Mouse (Mus musculus) limb, embryonic 15.5 days (tissue): ENCODE measurements at regions not wholly inside any gene's neighbourhood (a gene's known extent, or its start where the extent isn't known, plus 50 kb on each side); places are given as distances from the start of the nearest gene placed in this dataset.
A peak's percentile ranks its signal among the peaks of the same experiment; 100 is the strongest.

ENCODE experiments used
- ATAC-seq: fragments of 200-750 bp; cut with Nextera tagmentation; 2 replicates; pipeline ENCODE4 v1.8.0; 2017; ENCODE audit warnings: low read depth, moderate TSS enrichment; ENCODE audit not compliant: insufficient number of reproducible peaks, low FRiP score, low TSS enrichment
- H3K27ac ChIP-seq: fragments of 300-500 bp; sonication (generic); 2 replicates; pipeline ENCODE4 v1.5.1; 2015; ENCODE audit warnings: moderate library complexity, mild to moderate bottlenecking, inconsistent platforms
- H3K27me3 ChIP-seq: fragments of 300-500 bp; sonication (generic); 2 replicates; pipeline ENCODE4 v1.6.1; 2015; ENCODE audit warnings: inconsistent platforms
- H3K36me3 ChIP-seq: fragments of 300-500 bp; sonication (generic); 2 replicates; pipeline ENCODE4 v1.6.1; 2015; ENCODE audit warnings: inconsistent platforms
- H3K4me1 ChIP-seq: fragments of 300-500 bp; sonication (generic); 2 replicates; pipeline ENCODE4 v1.6.1; 2015; ENCODE audit warnings: inconsistent platforms
- H3K4me2 ChIP-seq: fragments of 300-500 bp; sonication (generic); 2 replicates; pipeline ENCODE4 v1.6.1; 2015; ENCODE audit warnings: mild to moderate bottlenecking, inconsistent platforms
- H3K4me3 ChIP-seq: fragments of 300-500 bp; sonication (generic); 2 replicates; pipeline ENCODE4 v1.5.1; 2015; ENCODE audit warnings: mild to moderate bottlenecking, inconsistent platforms
- H3K9ac ChIP-seq: fragments of 300-500 bp; sonication (generic); 2 replicates; pipeline ENCODE4 v1.6.1; 2015; ENCODE audit warnings: inconsistent platforms
- H3K9me3 ChIP-seq: fragments of 300-500 bp; sonication (generic); 2 replicates; pipeline ENCODE4 v1.6.1; 2016; ENCODE audit warnings: inconsistent platforms
- WGBS: fragments of 180-500 bp; shearing (Covaris S2); methylation state at CpG from one replicate; pipeline ENCODE4 v1.1.7; 2015; 5-methylcytosine and 5-hydroxymethylcytosine counted together

GRCm38 (mm10) chr2:48373086-48373485, 440.8 kb upstream of the Acvr2a start:
- H3K9ac ChIP-seq = no peak overlapping the region
- no peaks in the 10 kb centered on the region for H3K4me1 ChIP-seq
- no peak overlapping the region for H3K4me2 ChIP-seq
- H3K4me3 ChIP-seq = no peak overlapping the region
- no peaks in the 10 kb centered on the region for H3K27me3 ChIP-seq
- no peak for ATAC-seq
- no peaks in the 10 kb centered on the region for H3K36me3 ChIP-seq
- no peaks in the 10 kb centered on the region for H3K9me3 ChIP-seq
- H3K27ac ChIP-seq = no peak overlapping the region

DNA sequence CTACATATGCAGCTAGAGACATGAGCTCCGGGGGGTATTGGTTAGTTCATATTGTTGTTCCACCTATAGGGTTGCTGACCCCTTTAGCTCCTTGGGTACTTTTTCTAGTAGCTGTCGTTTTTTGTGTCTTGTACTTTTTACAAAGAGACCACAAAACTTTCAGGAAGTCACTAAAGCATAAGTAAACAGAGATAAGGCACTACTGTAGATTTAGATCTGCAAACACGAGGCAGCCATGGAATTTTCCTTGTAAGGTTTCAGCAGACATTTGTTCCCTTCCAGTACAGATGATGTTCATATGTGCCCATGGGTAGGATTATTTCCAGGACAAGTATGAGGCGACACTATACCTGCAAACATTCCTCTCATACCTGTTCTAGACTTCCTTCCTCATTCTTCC, 439.6 kb upstream of the Acvr2a start:
- no peaks in the 10 kb centered on the region for H3K27me3 ChIP-seq
- H3K9me3 ChIP-seq = no peaks in the 10 kb centered on the region
- no peak overlapping the region for H3K4me3 ChIP-seq
- no peak overlapping the region for H3K9ac ChIP-seq
- WGBS = 73% methylated on average over 4 of the region's 4 CpGs
- H3K27ac ChIP-seq = no peak overlapping the region
- H3K36me3 ChIP-seq = no peaks in the 10 kb centered on the region
- H3K4me1 ChIP-seq = no peaks in the 10 kb centered on the region
- no peak overlapping the region for H3K4me2 ChIP-seq
- no peak for ATAC-seq

- ATAC-seq = no peak
- H3K4me2 ChIP-seq = no peak overlapping the region
- H3K4me3 ChIP-seq = no peak overlapping the region
- H3K27ac ChIP-seq = no peak overlapping the region
- WGBS = 67% methylated on average over 1 of the region's 1 CpGs
- H3K9ac ChIP-seq = no peak overlapping the region
- H3K36me3 ChIP-seq = no peaks in the 10 kb centered on the region
- no peaks in the 10 kb centered on the region for H3K27me3 ChIP-seq
- H3K9me3 ChIP-seq = no peaks in the 10 kb centered on the region
- H3K4me1 ChIP-seq = no peaks in the 10 kb centered on the region
These were observed 435.7 kb upstream of the Acvr2a start for GRCm38 (mm10) chr2:48378160-48378559.

DNA sequence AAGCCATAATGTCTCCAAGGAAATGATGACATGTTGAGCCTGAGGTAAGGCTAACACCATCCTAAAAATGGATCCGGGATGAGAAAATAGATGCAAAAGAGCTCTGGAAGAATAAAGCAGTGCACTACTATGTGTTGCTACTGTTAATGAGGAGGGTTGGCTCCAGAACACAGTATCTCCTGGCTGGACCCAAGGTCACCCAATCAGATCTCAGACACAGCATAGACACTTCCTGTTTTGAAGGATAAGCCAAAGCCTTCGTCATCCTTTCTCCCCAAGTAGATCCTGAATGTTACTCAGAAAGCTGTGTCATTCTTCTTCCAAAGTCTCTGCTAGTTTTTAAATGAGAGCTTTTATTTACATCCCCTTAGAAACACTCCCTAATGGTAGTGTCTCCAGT, 435.2 kb upstream of the Acvr2a start:
- Histone ChIP-seq H3K36me3 (no peaks in the 10 kb centered on the region), H3K4me3 (no peak overlapping the region), H3K4me2 (no peak overlapping the region), H3K4me1 (no peaks in the 10 kb centered on the region), H3K9ac (no peak overlapping the region), H3K9me3 (no peaks in the 10 kb centered on the region), H3K27ac (no peak overlapping the region), H3K27me3 (no peaks in the 10 kb centered on the region)
- no peak for ATAC-seq
- 82% methylated on average over 2 of the region's 2 CpGs for WGBS

- no peak overlapping the region for H3K4me2 ChIP-seq
- WGBS = 41% methylated on average over 5 of the region's 5 CpGs
- H3K4me1 ChIP-seq = no peaks in the 10 kb centered on the region
- no peaks in the 10 kb centered on the region for H3K27me3 ChIP-seq
- no peak overlapping the region for H3K27ac ChIP-seq
- H3K9ac ChIP-seq = no peak overlapping the region
- H3K36me3 ChIP-seq = no peaks in the 10 kb centered on the region
- ATAC-seq = no peak
- H3K9me3 ChIP-seq = no peaks in the 10 kb centered on the region
- H3K4me3 ChIP-seq = no peak overlapping the region
These were observed 433.8 kb upstream of the Acvr2a start for GRCm38 (mm10) chr2:48380140-48380539.

DNA sequence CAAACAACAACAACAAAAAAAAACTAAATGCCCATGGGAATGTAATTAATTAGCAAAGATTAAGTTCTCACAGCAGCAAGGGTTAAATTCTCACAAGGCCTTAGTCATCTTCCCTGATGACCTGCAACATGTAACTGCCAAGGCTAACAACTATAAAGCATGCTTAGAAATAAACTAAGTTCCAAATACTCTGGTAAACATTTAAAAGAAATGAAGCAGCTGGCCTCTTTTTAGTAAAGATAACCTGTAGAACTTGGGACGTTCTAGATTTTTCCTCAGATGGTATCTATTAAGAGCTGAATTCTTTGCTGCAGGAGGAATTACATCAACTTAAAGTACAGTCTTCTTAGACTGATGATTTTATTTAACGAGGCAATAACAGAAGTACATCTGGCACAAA, 433.1 kb upstream of the Acvr2a start:
- 36% methylated on average over 2 of the region's 2 CpGs for WGBS
- H3K9me3 ChIP-seq = no peaks in the 10 kb centered on the region
- H3K4me3 ChIP-seq = no peak overlapping the region
- H3K27ac ChIP-seq = no peak overlapping the region
- no peak overlapping the region for H3K4me2 ChIP-seq
- H3K9ac ChIP-seq = no peak overlapping the region
- ATAC-seq = no peak
- no peaks in the 10 kb centered on the region for H3K27me3 ChIP-seq
- H3K36me3 ChIP-seq = no peaks in the 10 kb centered on the region
- no peaks in the 10 kb centered on the region for H3K4me1 ChIP-seq

- Histone ChIP-seq H3K27ac (peak overlapping the region; percentile 22; the same call in 1 of the 2 replicates), H3K9me3 (no peaks in the 10 kb centered on the region), H3K27me3 (no peaks in the 10 kb centered on the region), H3K9ac (no peak overlapping the region), H3K36me3 (no peaks in the 10 kb centered on the region), H3K4me3 (no peak overlapping the region), H3K4me2 (no peak overlapping the region), H3K4me1 (no peaks in the 10 kb centered on the region)
- 75% methylated on average over 14 of the region's 14 CpGs for WGBS
- no peak for ATAC-seq
These were observed 432.3 kb upstream of the Acvr2a start for GRCm38 (mm10) chr2:48381481-48382075.

- Histone ChIP-seq H3K27ac (no peak overlapping the region), H3K9me3 (no peaks in the 10 kb centered on the region)
These were observed 415.4 kb upstream of the Acvr2a start for GRCm38 (mm10) chr2:48398504-48398903.

GRCm38 (mm10) chr2:48399191-48399590, 414.7 kb upstream of the Acvr2a start:
- ATAC-seq = no peak
- no peaks in the 10 kb centered on the region for H3K27me3 ChIP-seq
- H3K4me1 ChIP-seq = no peaks in the 10 kb centered on the region
- no peaks in the 10 kb centered on the region for H3K36me3 ChIP-seq
- no peaks in the 10 kb centered on the region for H3K9me3 ChIP-seq
- no peak overlapping the region for H3K4me3 ChIP-seq
- WGBS = 76% methylated on average over 1 of the region's 1 CpGs
- no peak overlapping the region for H3K9ac ChIP-seq
- H3K27ac ChIP-seq = no peak overlapping the region
- H3K4me2 ChIP-seq = no peak overlapping the region

More at GRCm38 (mm10) chr2:48398504-48398903, 415.4 kb upstream of the Acvr2a start:
- no peaks in the 10 kb centered on the region for H3K27me3 ChIP-seq
- no peak overlapping the region for H3K4me2 ChIP-seq
- H3K9ac ChIP-seq = no peak overlapping the region
- H3K36me3 ChIP-seq = no peaks in the 10 kb centered on the region
- no peak for ATAC-seq
- 88% methylated on average over 1 of the region's 1 CpGs for WGBS
- H3K4me3 ChIP-seq = no peak overlapping the region
- H3K4me1 ChIP-seq = no peaks in the 10 kb centered on the region

DNA sequence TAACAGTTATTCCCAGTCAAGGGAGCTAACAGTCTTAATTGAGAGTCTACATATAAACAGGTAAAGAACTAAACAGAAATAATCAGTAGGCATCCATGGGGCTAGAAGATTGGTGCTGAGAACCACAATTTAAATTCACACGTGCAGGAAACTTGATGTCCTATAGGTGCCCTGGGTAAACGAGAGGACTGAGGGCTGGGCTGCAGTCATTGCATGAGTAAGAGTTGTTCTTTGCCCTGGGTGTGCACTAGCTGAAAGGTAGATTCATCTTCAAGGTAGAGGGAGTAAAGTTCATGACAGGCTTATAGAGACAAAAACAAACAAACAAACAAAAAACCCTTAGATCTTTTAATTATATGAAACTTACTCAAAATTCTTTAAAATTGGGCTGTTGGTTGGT, 411.1 kb upstream of the Acvr2a start:
- Histone ChIP-seq H3K9me3 (no peaks in the 10 kb centered on the region), H3K4me3 (no peak overlapping the region), H3K4me2 (no peak overlapping the region), H3K27ac (no peak overlapping the region), H3K36me3 (no peaks in the 10 kb centered on the region), H3K27me3 (no peaks in the 10 kb centered on the region), H3K9ac (no peak overlapping the region), H3K4me1 (no peaks in the 10 kb centered on the region)
- WGBS = 68% methylated on average over 2 of the region's 2 CpGs
- no peak for ATAC-seq

DNA sequence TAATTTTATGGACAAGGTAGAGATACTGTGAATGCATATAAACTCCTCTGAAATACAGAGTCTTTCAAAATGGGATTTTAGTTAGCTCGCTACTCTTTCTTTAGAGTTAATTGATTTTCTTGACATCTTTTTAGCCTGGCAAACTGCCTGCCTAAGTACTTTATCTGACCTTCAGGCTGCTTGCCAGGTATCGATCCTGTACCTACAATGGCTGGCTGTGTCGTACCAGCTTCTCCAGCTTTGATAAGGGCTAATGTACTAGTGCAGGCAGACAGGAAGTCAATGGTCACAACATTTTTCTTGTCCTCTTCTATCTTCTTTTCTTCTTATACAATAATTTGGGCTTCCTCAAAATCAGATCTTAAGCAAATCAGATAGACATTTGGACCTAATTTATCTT, 409.4 kb upstream of the Acvr2a start:
- Histone ChIP-seq H3K4me2 (no peak overlapping the region), H3K4me1 (no peaks in the 10 kb centered on the region), H3K9me3 (no peaks in the 10 kb centered on the region), H3K9ac (no peak overlapping the region), H3K27me3 (no peaks in the 10 kb centered on the region), H3K27ac (no peak overlapping the region), H3K4me3 (no peak overlapping the region), H3K36me3 (no peaks in the 10 kb centered on the region)
- no peak for ATAC-seq
- WGBS = 49% methylated on average over 3 of the region's 3 CpGs

DNA sequence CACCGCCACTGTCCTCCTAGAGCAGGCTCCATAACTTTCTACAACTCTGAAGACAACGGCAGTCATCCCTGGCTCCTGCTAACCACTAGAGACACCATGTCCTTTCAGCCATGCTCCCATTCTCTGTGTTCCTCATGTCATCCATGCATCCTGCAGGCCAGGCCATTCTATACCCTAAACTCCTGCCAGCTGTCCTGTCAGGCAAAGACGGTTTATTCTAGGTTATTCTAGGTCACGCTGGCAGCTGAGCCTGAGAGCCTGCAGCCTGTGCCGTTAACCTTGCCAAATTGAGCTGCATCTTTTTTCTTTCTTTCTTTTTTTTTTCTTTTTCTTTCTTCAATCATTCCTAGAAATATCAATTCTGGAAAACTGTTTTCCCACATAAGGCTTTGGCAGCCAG, 406.0 kb upstream of the Acvr2a start:
- ATAC-seq = no peak
- no peak overlapping the region for H3K27ac ChIP-seq
- H3K36me3 ChIP-seq = no peaks in the 10 kb centered on the region
- H3K9me3 ChIP-seq = no peaks in the 10 kb centered on the region
- H3K4me3 ChIP-seq = no peak overlapping the region
- H3K9ac ChIP-seq = no peak overlapping the region
- WGBS = 69% methylated on average over 5 of the region's 5 CpGs
- H3K4me1 ChIP-seq = 0 out of 2 replicates have a peak, but pooled peaks cover 3% of the 10 kb centered on the region
- no peaks in the 10 kb centered on the region for H3K27me3 ChIP-seq
- no peak overlapping the region for H3K4me2 ChIP-seq

DNA sequence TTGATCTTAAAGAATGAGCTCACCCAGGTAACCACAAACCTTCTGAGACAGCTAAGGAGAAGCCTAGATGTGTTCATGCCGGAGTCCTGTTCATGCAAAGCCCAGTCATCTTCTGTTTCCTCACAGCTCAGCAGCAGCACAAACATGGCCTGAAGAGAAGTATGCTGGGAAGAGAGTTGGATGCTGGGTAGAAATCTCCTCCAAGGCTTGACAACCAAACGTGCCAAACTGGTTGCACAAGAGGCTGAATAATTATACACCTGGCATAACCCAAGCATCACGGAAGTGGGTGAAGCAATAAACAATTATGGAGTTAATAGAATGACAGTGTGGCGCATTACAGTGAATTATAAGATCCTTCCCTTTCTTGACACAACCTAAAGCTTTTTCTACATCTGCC, 404.0 kb upstream of the Acvr2a start:
- H3K36me3 ChIP-seq = no peaks in the 10 kb centered on the region
- H3K4me3 ChIP-seq = no peak overlapping the region
- H3K27me3 ChIP-seq = no peaks in the 10 kb centered on the region
- no peaks in the 10 kb centered on the region for H3K9me3 ChIP-seq
- no peak for ATAC-seq
- no peak overlapping the region for H3K4me2 ChIP-seq
- 0 out of 2 replicates have a peak, but pooled peaks cover 3% of the 10 kb centered on the region for H3K4me1 ChIP-seq
- WGBS = 68% methylated on average over 4 of the region's 4 CpGs
- H3K27ac ChIP-seq = no peak overlapping the region
- no peak overlapping the region for H3K9ac ChIP-seq
